Comparison of ENCODE assay signal across 9 mouse cellular contexts in the genomic region with DNA sequence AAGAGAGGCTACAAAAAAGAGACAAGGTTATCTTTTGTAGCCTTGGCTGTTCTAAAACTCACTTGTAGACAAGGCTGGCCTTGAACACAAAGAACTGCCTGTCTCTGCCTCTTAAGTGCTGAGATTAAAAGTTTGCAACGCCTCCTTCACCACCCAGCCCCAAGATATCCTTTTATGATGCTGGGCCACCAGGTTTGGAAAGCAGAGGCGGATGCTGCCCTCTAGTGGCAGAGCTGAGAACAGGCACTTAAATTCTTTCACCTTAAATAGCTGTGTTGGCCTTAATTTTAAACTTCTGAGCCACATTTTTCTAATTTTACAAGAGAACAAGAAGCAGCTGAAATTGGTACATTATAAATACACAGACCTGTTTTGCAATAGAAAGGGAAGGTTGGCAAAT.
DNase-seq lines count a peak whose midpoint lies in the region; ATAC-seq and TF ChIP-seq lines count a peak whose summit lies in the region.
"Had no signal": no experiment of that assay in that cellular context is flagged by ENCODE, and none has a peak within 500 bp of the region (broad histone marks: within the 10 kb centered on the region; RNA-seq: fewer than 3 reads in every experiment).

No protein-coding gene starts in this region.

- ATAC-seq in heart, postnatal 0 days (ENCODE audit: insufficient read depth, low read depth) = no peak
- ATAC-seq in limb, embryonic 14.5 days (ENCODE audit: low FRiP score, low read depth) = no peak

- no peak for TF ChIP-seq POLR2A in limb, embryonic 14.5 days (IDR thresholded peaks at IDR 0.05; ENCODE audit: borderline replicate concordance, extremely low read depth, insufficient read depth, insufficient read length)

- H3K9me3 ChIP-seq in heart, postnatal 0 days (replicated peaks; ENCODE audit: control insufficient read depth, low read length) = no peaks in the 10 kb centered on the region
- no peaks in the 10 kb centered on the region for H3K9me3 ChIP-seq in limb, embryonic 14.5 days (ENCODE audit: control insufficient read depth, low read length)
- H3K9me3 ChIP-seq: limb, embryonic 13.5 days had no signal

- peak; percentile 11 for DNase-seq in heart, postnatal 0 days (ENCODE audit: low spot score)
- no peak for DNase-seq in heart, adult 11 months
- DNase-seq in A20 (ENCODE audit: low read depth, low spot score) = peak; percentile 1
- DNase-seq in ZHBTc4 (ENCODE audit: low read depth, low spot score) = peak; percentile 85
- peak; percentile 45 for DNase-seq in limb, embryonic 14.5 days (ENCODE audit: low spot score)
- no peak for DNase-seq in urinary bladder, postnatal 4 days (ENCODE audit: low spot score in 2 of 2)
- no peak for DNase-seq in kidney, postnatal 25 days
- no peak for DNase-seq in ovary, postnatal 10 days (ENCODE audit: low spot score)

- no peaks in the 10 kb centered on the region for H3K36me3 ChIP-seq in heart, postnatal 0 days (replicated peaks; ENCODE audit: control insufficient read depth, insufficient read depth, low read length)
- H3K36me3 ChIP-seq in limb, embryonic 14.5 days (ENCODE audit: control insufficient read depth, insufficient read depth, low read length) = no peaks in the 10 kb centered on the region
- H3K36me3 ChIP-seq: limb, embryonic 13.5 days had no signal

- TF ChIP-seq EP300 in heart, postnatal 0 days (IDR thresholded peaks at IDR 0.05; ENCODE audit: low read depth) = no peak

- peak; percentile 68 for TF ChIP-seq CTCF in heart, postnatal 0 days (IDR thresholded peaks at IDR 0.05; ENCODE audit: low read depth)

- H3K4me2 ChIP-seq in heart, postnatal 0 days (ENCODE audit: low read depth, low read length) = no peak overlapping the region
- H3K4me2 ChIP-seq in limb, embryonic 14.5 days (replicated peaks; ENCODE audit: low read depth, low read length, severe bottlenecking) = no peak overlapping the region
- H3K4me2 ChIP-seq: limb, embryonic 13.5 days had no signal

- no peak overlapping the region for H3K27ac ChIP-seq in heart, postnatal 0 days (ENCODE audit: low read depth)
- H3K27ac ChIP-seq in limb, embryonic 14.5 days (replicated peaks; ENCODE audit: low read depth, low read length) = no peak overlapping the region
- H3K27ac ChIP-seq: limb, embryonic 13.5 days had no signal

- H3K27me3 ChIP-seq in heart, postnatal 0 days (ENCODE audit: control insufficient read depth, insufficient read depth, low read length) = no peaks in the 10 kb centered on the region
- H3K27me3 ChIP-seq in limb, embryonic 14.5 days (ENCODE audit: control insufficient read depth, insufficient read depth, low read length) = no peaks in the 10 kb centered on the region

- H3K4me3 ChIP-seq in heart, postnatal 0 days (ENCODE audit: low read depth, low read length) = no peak overlapping the region
- H3K4me3 ChIP-seq in limb, embryonic 14.5 days (replicated peaks; ENCODE audit: low read length) = no peak overlapping the region
- H3K4me3 ChIP-seq: limb, embryonic 13.5 days had no signal

- H3K9ac ChIP-seq in heart, postnatal 0 days (replicated peaks; ENCODE audit: low read depth, low read length) = no peak overlapping the region
- no peak overlapping the region for H3K9ac ChIP-seq in limb, embryonic 14.5 days (ENCODE audit: low read depth, low read length, severe bottlenecking)
- H3K9ac ChIP-seq: limb, embryonic 13.5 days had no signal

- WGBS in heart, postnatal 0 days = 2% methylated on average over 2 of the region's 2 CpGs
- 3% methylated on average over 2 of the region's 2 CpGs for WGBS in limb, embryonic 14.5 days

- H3K4me1 ChIP-seq in heart, postnatal 0 days (ENCODE audit: control insufficient read depth, insufficient read depth) = no peaks in the 10 kb centered on the region
- no peaks in the 10 kb centered on the region for H3K4me1 ChIP-seq in limb, embryonic 14.5 days (ENCODE audit: control insufficient read depth, insufficient read depth, low read length)
- H3K4me1 ChIP-seq: limb, embryonic 13.5 days had no signal

Comparison
In these comparisons a context has a peak if more than half of its experiments do, and no peak if none do; other contexts are left out.
1. DNase-seq: peak in heart, postnatal 0 days (single experiment), A20 (single experiment), ZHBTc4 (single experiment) and limb, embryonic 14.5 days (single experiment); none in heart, adult 11 months (single experiment), urinary bladder, postnatal 4 days (0 of 2), kidney, postnatal 25 days (0 of 2) and ovary, postnatal 10 days (single experiment).